Mouse (Mus musculus): Measurements from ENCODE around the gene Vps37d.
"Not testable (repeated sequence)": the region's sequence is repeated elsewhere in the genome, so short reads cannot be mapped to it uniquely, and the experiment has no call there.

Gene Vps37d

GRCm38 (mm10) chr5:135073349-135074150, 4.5 kb downstream of the Vps37d start:
- no peak for DNase-seq (ENCODE audit: low read depth)

GRCm38 (mm10) chr5:135072720-135073119, 5.3 kb downstream of the Vps37d start:
- DNase-seq (ENCODE audit: low read depth), result no peak

- no peak for DNase-seq (ENCODE audit: low read depth)
Observed at GRCm38 (mm10) chr5:135072061-135072460, 6.0 kb downstream of the Vps37d start.

- no peak for DNase-seq (ENCODE audit: low read depth)
Observed at GRCm38 (mm10) chr5:135070448-135070847, 7.6 kb downstream of the Vps37d start.

GRCm38 (mm10) chr5:135066008-135066407, 12.1 kb downstream of the Vps37d start:
- DNase-seq (ENCODE audit: low read depth), result no peak

GRCm38 (mm10) chr5:135064909-135065446, 13.1 kb downstream of the Vps37d start, which contains the start of gene Bud23:
Gene Bud23 (minus strand): TSS chr5:135064959.
- not testable (repeated sequence) for DNase-seq (ENCODE audit: low read depth)

GRCm38 (mm10) chr5:135064382-135064766, 13.7 kb downstream of the Vps37d start:
- DNase-seq (ENCODE audit: low read depth), result no peak

- DNase-seq (ENCODE audit: low read depth), result peak; percentile 89
Observed at GRCm38 (mm10) chr5:135063629-135064381, 14.3 kb downstream of the Vps37d start, which contains the start of gene Dnajc30. Gene Dnajc30 (plus strand): TSS chr5:135064202.

- no peak for DNase-seq (ENCODE audit: low read depth)
Observed at GRCm38 (mm10) chr5:135053356-135053755, 24.7 kb downstream of the Vps37d start.

- DNase-seq (ENCODE audit: low read depth), result not testable (repeated sequence)
Observed at GRCm38 (mm10) chr5:135049268-135049667, 28.8 kb downstream of the Vps37d start.

GRCm38 (mm10) chr5:135048539-135048938, 29.5 kb downstream of the Vps37d start:
- no peak for DNase-seq (ENCODE audit: low read depth)

GRCm38 (mm10) chr5:135044575-135044974, 33.5 kb downstream of the Vps37d start:
- DNase-seq (ENCODE audit: low read depth), result no peak

GRCm38 (mm10) chr5:135042105-135042788, 35.8 kb downstream of the Vps37d start:
- DNase-seq (ENCODE audit: low read depth), result no peak

GRCm38 (mm10) chr5:135040777-135041176, 37.3 kb downstream of the Vps37d start:
- no peak for DNase-seq (ENCODE audit: low read depth)

- DNase-seq (ENCODE audit: low read depth), result no peak
Observed at GRCm38 (mm10) chr5:135040059-135040458, 38.0 kb downstream of the Vps37d start.

GRCm38 (mm10) chr5:135039541-135039940, 38.5 kb downstream of the Vps37d start:
- no peak for DNase-seq (ENCODE audit: low read depth)

GRCm38 (mm10) chr5:135037946-135038345, 40.1 kb downstream of the Vps37d start:
- DNase-seq (ENCODE audit: low read depth), result no peak

GRCm38 (mm10) chr5:135035608-135036359, 42.3 kb downstream of the Vps37d start:
- DNase-seq (ENCODE audit: low read depth), result no peak

- DNase-seq (ENCODE audit: low read depth), result no peak
Observed at GRCm38 (mm10) chr5:135034593-135034992, 43.5 kb downstream of the Vps37d start.

GRCm38 (mm10) chr5:135032581-135032980, 45.5 kb downstream of the Vps37d start:
- no peak for DNase-seq (ENCODE audit: low read depth)

All from fibroblast of lung, adult 2 months (primary cell).